Mouse (Mus musculus) spleen, adult 2 months (tissue): Measurements from ENCODE around the gene Knstrn.

Experiments used
- CTCF ChIP-seq: fragments of 200-500 bp; IDR thresholded peaks from 2 replicates; pipeline ENCODE4 v1.5.1; 2011; ENCODE audit warnings: mild to moderate bottlenecking, inconsistent platforms; ENCODE audit not compliant: insufficient read depth, insufficient read length, insufficient replicate concordance; ENCODE audit errors: extremely low read depth
- POLR2A ChIP-seq: fragments of 200-500 bp; IDR thresholded peaks from 2 replicates; pipeline ENCODE4 v1.6.1; 2011; ENCODE audit warnings: low read depth, low read length, inconsistent platforms

DNA sequence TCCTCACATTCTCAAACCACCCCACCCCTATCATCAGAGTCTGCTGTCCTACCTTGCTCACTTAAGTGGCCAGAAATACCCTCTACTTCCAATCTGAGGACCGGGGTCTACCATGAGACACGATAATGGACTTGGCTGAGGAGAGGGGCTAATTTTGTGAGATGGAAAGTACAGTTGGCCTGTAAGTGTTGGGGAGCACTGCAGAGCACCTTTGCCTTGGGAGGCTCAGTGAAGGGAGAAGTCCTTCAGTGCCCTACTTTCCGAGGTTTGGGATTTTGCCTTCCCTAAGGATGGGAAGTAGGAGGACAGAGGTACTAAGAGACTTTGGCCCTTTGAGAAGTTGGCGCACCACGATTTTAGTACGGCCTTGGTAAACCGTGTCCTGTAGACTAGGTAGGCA, 85.5 kb downstream of the Knstrn start:
- no peak for TF ChIP-seq CTCF
- TF ChIP-seq POLR2A, result no peak
